21 mouse cellular contexts compared by ENCODE assay signal in genomic region chr8:35156272-35156671, GRCm38 (mm10).
"Had no signal": no experiment of that assay in that cellular context is flagged by ENCODE, and none has a peak within 500 bp of the region (broad histone marks: within the 10 kb centered on the region; RNA-seq: fewer than 3 reads in every experiment).

No protein-coding gene starts in this region.

- DNase-seq: kidney, adult 2 months; kidney, postnatal 25 days; layer of hippocampus, adult 9-11 months; liver, postnatal 0 days; lung, embryonic 14.5 days; retina, postnatal 1 day; right cerebral cortex, postnatal 25 days; spleen, adult 18-20 months; thymus, postnatal 14 days; thymus, postnatal 4 days had no signal

- H3K36me3 ChIP-seq: limb, embryonic 10.5 days; limb, embryonic 13.5 days; neural tube, embryonic 13.5 days; stomach, embryonic 15.5 days had no signal

- H3K27ac ChIP-seq: kidney, postnatal 0 days; layer of hippocampus, adult 2 months; limb, embryonic 10.5 days; limb, embryonic 13.5 days; liver, embryonic 14.5 days; macrophage; neural tube, embryonic 13.5 days; stomach, embryonic 15.5 days had no signal

- H3K4me1 ChIP-seq: limb, embryonic 10.5 days; limb, embryonic 13.5 days; stomach, embryonic 15.5 days had no signal

- H3K9me3 ChIP-seq: limb, embryonic 10.5 days; limb, embryonic 13.5 days; neural tube, embryonic 13.5 days; stomach, embryonic 15.5 days had no signal

- H3K4me2 ChIP-seq: limb, embryonic 13.5 days; lung, embryonic 14.5 days; neural tube, embryonic 13.5 days; stomach, embryonic 15.5 days had no signal

- ATAC-seq: liver, postnatal 0 days; lung, postnatal 0 days; midbrain, embryonic 16.5 days had no signal

- H3K27me3 ChIP-seq: stomach, embryonic 15.5 days had no signal

- H3K4me3 ChIP-seq: layer of hippocampus, adult 2 months; limb, embryonic 10.5 days; limb, embryonic 13.5 days; myocyte; neural tube, embryonic 13.5 days; stomach, embryonic 15.5 days had no signal

- H3K9ac ChIP-seq: limb, embryonic 13.5 days; liver, embryonic 14.5 days; liver, postnatal 0 days; lung, embryonic 14.5 days; neural tube, embryonic 13.5 days; stomach, embryonic 15.5 days had no signal
